Mouse (Mus musculus): ENCODE measurements around the gene Prss34. TPM values are rescaled to one million over a fixed set of nuclear protein-coding genes. Genes with fewer than 3 reads are reported as not detected.

The Prss34 gene
- polyA plus RNA-seq, 1 experiment from 2014 or later, result not detected

- ATAC-seq (no peak), DNase-seq (ENCODE audit: low spot score) (peak; percentile 80)
- WGBS, result under 1% methylated on average over 8 of the region's 8 CpGs
- Histone ChIP-seq H3K36me3 (ENCODE audit: control insufficient read depth, insufficient read depth, low read length) (no peaks in the 10 kb centered on the region), H3K9ac (ENCODE audit: low read length) (no peak overlapping the region), H3K4me2 (ENCODE audit: low read length) (no peak overlapping the region), H3K4me3 (ENCODE audit: low read depth, low read length) (no peak overlapping the region), H3K4me1 (ENCODE audit: control insufficient read depth, insufficient read depth, low read length) (no peaks in the 10 kb centered on the region), H3K9me3 (replicated peaks; ENCODE audit: control insufficient read depth, low read length) (no peaks in the 10 kb centered on the region), H3K27ac (ENCODE audit: low read depth, low read length) (no peak overlapping the region), H3K27me3 (replicated peaks; ENCODE audit: control insufficient read depth, insufficient read depth, low read length) (no peaks in the 10 kb centered on the region; the same call in 1 of the 2 replicates)
These were observed 35.7 kb downstream of the Prss34 start for GRCm38 (mm10) chr17:25333943-25334342.

- DNase-seq (ENCODE audit: low spot score) (no peak), ATAC-seq (no peak)
- H3K27me3 ChIP-seq (replicated peaks; ENCODE audit: control insufficient read depth, insufficient read depth, low read length), result no peaks in the 10 kb centered on the region; the same call in 1 of the 2 replicates
- no peaks in the 10 kb centered on the region for H3K36me3 ChIP-seq (ENCODE audit: control insufficient read depth, insufficient read depth, low read length)
- 83% methylated on average over 4 of the region's 4 CpGs for WGBS
- no peaks in the 10 kb centered on the region for H3K9me3 ChIP-seq (replicated peaks; ENCODE audit: control insufficient read depth, low read length)
- H3K9ac ChIP-seq (ENCODE audit: low read length), result no peak overlapping the region
- no peak overlapping the region for H3K4me2 ChIP-seq (ENCODE audit: low read length)
- H3K27ac ChIP-seq (ENCODE audit: low read depth, low read length), result no peak overlapping the region
- H3K4me3 ChIP-seq (ENCODE audit: low read depth, low read length), result no peak overlapping the region
- no peaks in the 10 kb centered on the region for H3K4me1 ChIP-seq (ENCODE audit: control insufficient read depth, insufficient read depth, low read length)
These were observed 40.0 kb downstream of the Prss34 start for GRCm38 (mm10) chr17:25338218-25338617.

- H3K9ac ChIP-seq (ENCODE audit: low read length), result no peak overlapping the region
- DNase-seq (ENCODE audit: low spot score), result no peak
- no peak overlapping the region for H3K4me3 ChIP-seq (ENCODE audit: low read depth, low read length)
- no peak for ATAC-seq
- no peak overlapping the region for H3K4me2 ChIP-seq (ENCODE audit: low read length)
- no peaks in the 10 kb centered on the region for H3K4me1 ChIP-seq (ENCODE audit: control insufficient read depth, insufficient read depth, low read length)
- WGBS, result 81% methylated on average over 6 of the region's 6 CpGs
- H3K36me3 ChIP-seq (ENCODE audit: control insufficient read depth, insufficient read depth, low read length), result no peaks in the 10 kb centered on the region
- H3K9me3 ChIP-seq (replicated peaks; ENCODE audit: control insufficient read depth, low read length), result no peaks in the 10 kb centered on the region
- H3K27me3 ChIP-seq (replicated peaks; ENCODE audit: control insufficient read depth, insufficient read depth, low read length), result no peaks in the 10 kb centered on the region
- H3K27ac ChIP-seq (ENCODE audit: low read depth, low read length), result no peak overlapping the region
These were observed 41.8 kb downstream of the Prss34 start for GRCm38 (mm10) chr17:25340003-25340402.

- ATAC-seq, result no peak
- Histone ChIP-seq H3K36me3 (ENCODE audit: control insufficient read depth, insufficient read depth, low read length) (no peaks in the 10 kb centered on the region), H3K9me3 (replicated peaks; ENCODE audit: control insufficient read depth, low read length) (no peaks in the 10 kb centered on the region), H3K9ac (ENCODE audit: low read length) (no peak overlapping the region), H3K27me3 (replicated peaks; ENCODE audit: control insufficient read depth, insufficient read depth, low read length) (no peaks in the 10 kb centered on the region), H3K4me1 (ENCODE audit: control insufficient read depth, insufficient read depth, low read length) (no peaks in the 10 kb centered on the region), H3K27ac (ENCODE audit: low read depth, low read length) (no peak overlapping the region), H3K4me3 (ENCODE audit: low read depth, low read length) (no peak overlapping the region), H3K4me2 (ENCODE audit: low read length) (no peak overlapping the region)
- 69% methylated on average over 3 of the region's 3 CpGs for WGBS
- no peak for DNase-seq (ENCODE audit: low spot score)
These were observed 43.3 kb downstream of the Prss34 start for GRCm38 (mm10) chr17:25341490-25341889.

GRCm38 (mm10) chr17:25345462-25345861, 47.3 kb downstream of the Prss34 start, which contains the start of gene Tpsab1:
TSS of gene Tpsab1 (minus strand) at chr17:25345562.
- Histone ChIP-seq H3K36me3 (ENCODE audit: control insufficient read depth, insufficient read depth, low read length) (no peaks in the 10 kb centered on the region), H3K4me1 (ENCODE audit: control insufficient read depth, insufficient read depth, low read length) (no peaks in the 10 kb centered on the region), H3K27me3 (replicated peaks; ENCODE audit: control insufficient read depth, insufficient read depth, low read length) (no peaks in the 10 kb centered on the region), H3K4me2 (ENCODE audit: low read length) (no peak within 1 kb of the TSS), H3K27ac (ENCODE audit: low read depth, low read length) (no peak within 1 kb of the TSS), H3K4me3 (ENCODE audit: low read depth, low read length) (no peak within 1 kb of the TSS), H3K9me3 (replicated peaks; ENCODE audit: control insufficient read depth, low read length) (no peaks in the 10 kb centered on the region), H3K9ac (ENCODE audit: low read length) (no peak within 1 kb of the TSS)
- DNase-seq (ENCODE audit: low spot score) (no peak), ATAC-seq (no peak)
- WGBS, result 94% methylated on average over 4 of the region's 4 CpGs

Other genes with a start within 250 kb of the Prss34 start
- gene Tmem204, start 214.8 kb upstream of the Prss34 start, polyA plus RNA-seq (2014; fragmentation: Nextera tagmentation; extraction: Ambion mirVana), result 11.8 and 13.6 TPM in 2 replicates
- 27.3 and 40.0 TPM in 2 replicates for gene Telo2, start 182.4 kb upstream of the Prss34 start, polyA plus RNA-seq (2014; fragmentation: Nextera tagmentation; extraction: Ambion mirVana)
- 0.17 TPM in 1 of 2 replicates, not detected in the other for gene Ptx4, start 177.6 kb upstream of the Prss34 start, polyA plus RNA-seq (2014; fragmentation: Nextera tagmentation; extraction: Ambion mirVana)
- gene Clcn7, start 165.0 kb upstream of the Prss34 start, polyA plus RNA-seq (2014; fragmentation: Nextera tagmentation; extraction: Ambion mirVana), result 18.9 and 25.0 TPM in 2 replicates
- gene Ccdc154, start 135.9 kb upstream of the Prss34 start, polyA plus RNA-seq (2014; fragmentation: Nextera tagmentation; extraction: Ambion mirVana), result not detected in 2 replicates
- not detected in 2 replicates for gene Gm38655, start 122.9 kb upstream of the Prss34 start, polyA plus RNA-seq (2014; fragmentation: Nextera tagmentation; extraction: Ambion mirVana)
- 35.5 and 39.6 TPM in 2 replicates for gene BC003965, start 113.8 kb upstream of the Prss34 start, polyA plus RNA-seq (2014; fragmentation: Nextera tagmentation; extraction: Ambion mirVana)
- 6.2 and 8.2 TPM in 2 replicates for gene Unkl, start 110.0 kb upstream of the Prss34 start, polyA plus RNA-seq (2014; fragmentation: Nextera tagmentation; extraction: Ambion mirVana)
- 86.8 and 92.0 TPM in 2 replicates for gene Gnptg, start 58.3 kb upstream of the Prss34 start, polyA plus RNA-seq (2014; fragmentation: Nextera tagmentation; extraction: Ambion mirVana)
- 57.4 and 67.8 TPM in 2 replicates for gene Tsr3, start 58.2 kb upstream of the Prss34 start, polyA plus RNA-seq (2014; fragmentation: Nextera tagmentation; extraction: Ambion mirVana)
- gene Baiap3, start 42.0 kb upstream of the Prss34 start, polyA plus RNA-seq (2014; fragmentation: Nextera tagmentation; extraction: Ambion mirVana), result 4.8 and 9.7 TPM in 2 replicates
- gene Ube2i, start 23.8 kb upstream of the Prss34 start, polyA plus RNA-seq (2014; fragmentation: Nextera tagmentation; extraction: Ambion mirVana), result 662 and 671 TPM in 2 replicates
- not detected in 2 replicates for gene Prss28, start 10.3 kb downstream of the Prss34 start, polyA plus RNA-seq (2014; fragmentation: Nextera tagmentation; extraction: Ambion mirVana)
- gene Prss29, start 20.3 kb downstream of the Prss34 start, polyA plus RNA-seq (2014; fragmentation: Nextera tagmentation; extraction: Ambion mirVana), result not detected in 2 replicates
- gene Tpsab1, start 47.2 kb downstream of the Prss34 start, polyA plus RNA-seq (2014; fragmentation: Nextera tagmentation; extraction: Ambion mirVana), result not detected in 2 replicates
- 0.25 TPM in 1 of 2 replicates, not detected in the other for gene Tpsb2, start 67.9 kb downstream of the Prss34 start, polyA plus RNA-seq (2014; fragmentation: Nextera tagmentation; extraction: Ambion mirVana)
- 0.48 and 1.1 TPM in 2 replicates for gene Tpsg1, start 70.9 kb downstream of the Prss34 start, polyA plus RNA-seq (2014; fragmentation: Nextera tagmentation; extraction: Ambion mirVana)
- 5.5 and 11.0 TPM in 2 replicates for gene Cacna1h, start 135.4 kb downstream of the Prss34 start, polyA plus RNA-seq (2014; fragmentation: Nextera tagmentation; extraction: Ambion mirVana)
- 1.2 and 1.4 TPM in 2 replicates for gene Tekt4, start 156.2 kb downstream of the Prss34 start, polyA plus RNA-seq (2014; fragmentation: Nextera tagmentation; extraction: Ambion mirVana)
- gene Sstr5, start 198.9 kb downstream of the Prss34 start, polyA plus RNA-seq (2014; fragmentation: Nextera tagmentation; extraction: Ambion mirVana), result 0.13 and 0.20 TPM in 2 replicates